Comparison of ENCODE assay signal across 11 mouse cellular contexts in the genomic region with DNA sequence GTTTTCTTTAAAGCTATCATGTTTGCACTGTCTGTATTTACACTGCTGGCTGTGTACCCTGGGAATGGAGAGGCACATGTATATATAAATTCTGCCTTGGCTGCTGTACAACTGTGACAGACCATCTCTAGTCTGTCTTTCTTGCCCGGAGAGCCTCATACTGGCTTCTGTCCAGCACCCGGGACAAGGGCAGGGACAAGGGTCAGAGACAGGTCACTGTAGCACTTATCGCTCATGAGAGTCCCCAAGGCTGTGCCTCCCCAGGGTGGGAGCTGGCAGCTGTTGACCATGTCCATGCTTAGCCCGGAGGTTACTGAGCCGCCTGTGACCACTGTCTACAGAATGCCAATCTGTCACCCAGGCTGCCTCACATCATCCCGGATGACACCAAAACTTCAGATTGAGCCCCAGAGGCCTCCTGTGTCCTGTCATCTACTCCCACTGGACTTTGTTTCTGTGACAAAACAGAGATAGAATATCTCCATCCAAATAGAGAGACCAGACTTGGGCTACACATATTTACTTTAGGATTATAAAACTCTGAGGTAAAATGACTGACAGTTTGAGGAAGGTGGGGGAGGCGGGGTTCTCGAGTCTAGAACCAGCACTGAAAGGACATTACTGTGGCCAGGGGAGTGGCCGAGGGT. TPM values are rescaled to one million over a fixed set of nuclear protein-coding genes. Genes with fewer than 3 reads are reported as not detected.
DNase-seq lines count a peak whose midpoint lies in the region; ATAC-seq and TF ChIP-seq lines count a peak whose summit lies in the region.
"Had no signal": no experiment of that assay in that cellular context is flagged by ENCODE, and none has a peak within 500 bp of the region (broad histone marks: within the 10 kb centered on the region; RNA-seq: fewer than 3 reads in every experiment).

No protein-coding gene starts in this region.

- peaks cover 40% of the 10 kb centered on the region for H3K4me1 ChIP-seq in kidney, adult 2 months (ENCODE audit: control insufficient read depth, insufficient read depth, low read length)
- H3K4me1 ChIP-seq in cortical plate, adult 2 months (ENCODE audit: control insufficient read depth, insufficient read depth, low read length), result peaks cover 3% of the 10 kb centered on the region; the same call in 1 of the 2 replicates
- H3K4me1 ChIP-seq in midbrain, embryonic 13.5 days (replicated peaks), result peaks cover 17% of the 10 kb centered on the region

- no peak overlapping the region for H3K4me2 ChIP-seq in midbrain, embryonic 13.5 days (replicated peaks)

- no peak overlapping the region for H3K9ac ChIP-seq in midbrain, embryonic 13.5 days (replicated peaks)

- H3K4me3 ChIP-seq in kidney, adult 2 months (ENCODE audit: insufficient read depth, low read depth, low read length), result no peak overlapping the region
- no peak overlapping the region for H3K4me3 ChIP-seq in cortical plate, adult 2 months (ENCODE audit: insufficient read depth, low read length)
- no peak overlapping the region for H3K4me3 ChIP-seq in midbrain, embryonic 13.5 days (replicated peaks)
- H3K4me3 ChIP-seq: embryonic facial prominence, embryonic 10.5 days had no signal

- H3K36me3 ChIP-seq in kidney, adult 2 months (ENCODE audit: control insufficient read depth, insufficient read depth, low read length), result no peaks in the 10 kb centered on the region
- H3K36me3 ChIP-seq in midbrain, embryonic 13.5 days, result 0 out of 2 replicates have a peak, but pooled peaks cover 3% of the 10 kb centered on the region

- peak overlapping the region; percentile 40 for H3K27ac ChIP-seq in kidney, adult 2 months (ENCODE audit: insufficient read depth, low read depth, low read length)
- peak overlapping the region; percentile 62 for H3K27ac ChIP-seq in cortical plate, adult 2 months (ENCODE audit: insufficient read depth, low read length)
- no peak overlapping the region for H3K27ac ChIP-seq in midbrain, embryonic 13.5 days
- H3K27ac ChIP-seq: embryonic facial prominence, embryonic 10.5 days had no signal

- ATAC-seq in midbrain, embryonic 13.5 days, result no peak

- WGBS in kidney, adult 2 months, result 39% methylated on average over 9 of the region's 9 CpGs
- 87% methylated on average over 9 of the region's 9 CpGs for WGBS in midbrain, embryonic 13.5 days

- DNase-seq in kidney, adult 2 months, result peak; percentile 73
- no peak for DNase-seq in kidney, adult 11 months
- DNase-seq in kidney, postnatal 14 days, result peak; percentile 61
- DNase-seq in lung, postnatal 4 days, result peak; percentile 83 to 90
- DNase-seq in thymus, adult 18-20 months, result no peak
- DNase-seq in cerebellum, adult 18-20 months, result no peak
- DNase-seq: thymus, postnatal 14 days had no signal

- no peaks in the 10 kb centered on the region for H3K27me3 ChIP-seq in kidney, adult 2 months (replicated peaks; ENCODE audit: control insufficient read depth, insufficient read depth, low read length)
- H3K27me3 ChIP-seq in midbrain, embryonic 13.5 days, result no peaks in the 10 kb centered on the region
- H3K27me3 ChIP-seq: megakaryocyte, embryonic 14.5 days had no signal

- TF ChIP-seq CTCF in kidney, adult 2 months (conservative IDR thresholded peaks at IDR 0.05; ENCODE audit: insufficient read depth, insufficient read length, low read depth, low read length), result no peak
- TF ChIP-seq CTCF in cortical plate, adult 2 months (IDR thresholded peaks at IDR 0.05; ENCODE audit: extremely low read depth, insufficient read depth, low read length), result no peak

- no peaks in the 10 kb centered on the region for H3K9me3 ChIP-seq in midbrain, embryonic 13.5 days
- H3K9me3 ChIP-seq: embryonic facial prominence, embryonic 10.5 days; megakaryocyte, embryonic 14.5 days had no signal

- no peak for TF ChIP-seq POLR2A in kidney, adult 2 months (IDR thresholded peaks at IDR 0.05; ENCODE audit: low read depth, low read length)
- TF ChIP-seq POLR2A in cortical plate, adult 2 months (IDR thresholded peaks at IDR 0.05; ENCODE audit: extremely low read depth, insufficient read depth, low read length), result no peak

RNA-seq across cellular contexts. Expression of a gene that starts 17.8 kb away (rescaled TPM):
- 31.7 and 33.0 TPM in 2 replicates for polyA plus RNA-seq in kidney, adult 2 months (2012; rRNA removed)
- polyA plus RNA-seq in cortical plate, adult 2 months (2012; rRNA removed), result 61.4 and 63.3 TPM in 2 replicates
- 75.3 and 80.9 TPM in 2 replicates for polyA plus RNA-seq in midbrain, embryonic 13.5 days (2015; fragmentation: Nextera tagmentation; extraction: Ambion mirVana)

Comparison
In these comparisons a context has a peak if more than half of its experiments do, and no peak if none do; other contexts are left out.
1. DNase-seq: peak in kidney, adult 2 months (single experiment), kidney, postnatal 14 days (single experiment) and lung, postnatal 4 days (2 of 2); none in kidney, adult 11 months (single experiment), thymus, adult 18-20 months (0 of 2) and cerebellum, adult 18-20 months (0 of 2).